Mouse (Mus musculus) ovary, postnatal 36 days (tissue): ENCODE results near the gene Qrich2.
"Not testable (repeated sequence)": the region's sequence is repeated elsewhere in the genome, so short reads cannot be mapped to it uniquely, and the experiment has no call there.

Experiments used
- DNase-seq: peaks from one replicate; pipeline ENCODE4 v3.0.0; 2022; ENCODE audit warnings: low spot score, mixed read lengths

Gene Qrich2

DNA sequence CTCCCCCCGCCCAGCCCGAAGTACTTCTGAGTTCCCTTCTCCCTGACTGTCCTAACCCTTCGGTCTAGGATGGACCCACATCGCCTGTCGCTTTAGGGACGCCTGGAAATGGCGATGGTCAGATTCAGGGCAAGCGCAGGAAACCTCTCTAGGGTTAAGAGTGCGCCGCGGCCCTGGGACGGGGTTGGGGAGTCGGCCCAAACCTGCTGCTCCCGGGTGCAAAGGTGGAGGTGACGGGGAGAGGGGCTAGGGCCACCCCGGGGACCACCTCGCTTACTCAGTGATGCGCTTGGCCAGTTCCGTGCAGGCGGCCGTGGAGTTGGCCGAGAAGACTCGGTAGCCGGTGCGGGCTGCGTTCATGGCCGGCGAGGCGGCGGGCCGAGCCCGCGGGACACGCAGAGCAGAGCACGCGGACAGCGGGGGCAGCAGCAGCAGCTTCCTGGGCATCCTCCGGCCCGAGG lies 23.8 kb upstream of the Qrich2 start:
- no peak for DNase-seq

DNA sequence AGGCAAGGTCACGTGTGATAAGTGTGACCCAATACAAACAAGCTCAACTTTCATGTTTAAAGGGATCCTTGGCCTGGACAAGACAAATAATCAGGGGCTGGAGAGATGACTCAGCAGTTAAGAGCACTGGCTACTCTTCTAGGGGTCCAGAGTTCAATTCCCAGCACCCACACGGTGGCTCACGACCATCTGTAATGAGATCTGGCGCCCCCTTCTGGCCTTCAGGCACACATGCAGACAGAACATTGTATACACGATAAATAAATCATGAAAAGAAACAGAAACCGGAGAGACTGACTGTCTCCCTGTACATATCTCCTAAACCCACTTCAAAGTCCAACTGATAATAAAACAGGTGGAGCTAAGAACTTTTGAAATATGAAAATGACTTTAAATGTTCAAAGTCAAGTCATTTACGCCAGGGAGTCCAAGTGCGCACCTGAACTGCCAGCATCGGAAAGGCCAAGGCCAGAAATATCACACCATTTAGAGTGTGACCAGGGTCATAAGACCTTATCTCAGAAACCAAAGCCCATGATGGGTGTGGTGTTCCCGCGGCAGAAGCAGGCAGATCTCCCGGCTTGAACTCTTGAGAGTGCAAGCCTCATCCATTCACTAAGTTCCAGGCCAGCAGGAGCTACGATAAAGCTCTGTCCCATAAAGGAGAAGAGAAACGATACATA lies 22.8 kb upstream of the Qrich2 start:
- DNase-seq, result no peak

DNA sequence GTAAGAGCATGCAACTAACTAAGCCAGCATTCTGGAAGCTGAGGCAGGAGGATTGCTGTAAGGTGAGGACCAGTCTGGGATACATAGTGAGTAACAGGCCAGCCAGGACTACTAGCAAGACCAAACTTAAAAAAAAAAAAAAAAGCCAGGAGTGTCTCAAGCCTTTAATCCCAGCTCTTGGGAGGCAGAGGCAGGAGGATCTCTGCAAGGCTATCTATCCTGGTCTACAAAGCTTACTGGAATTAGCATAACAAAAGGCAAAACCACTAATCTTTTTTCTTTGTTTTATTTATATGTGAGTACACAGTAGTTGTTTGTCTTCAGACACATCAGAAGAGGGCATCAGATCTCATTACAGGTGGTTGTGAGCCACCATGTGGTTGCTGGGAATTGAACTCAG lies 22.2 kb upstream of the Qrich2 start:
- DNase-seq, result no peak

DNA sequence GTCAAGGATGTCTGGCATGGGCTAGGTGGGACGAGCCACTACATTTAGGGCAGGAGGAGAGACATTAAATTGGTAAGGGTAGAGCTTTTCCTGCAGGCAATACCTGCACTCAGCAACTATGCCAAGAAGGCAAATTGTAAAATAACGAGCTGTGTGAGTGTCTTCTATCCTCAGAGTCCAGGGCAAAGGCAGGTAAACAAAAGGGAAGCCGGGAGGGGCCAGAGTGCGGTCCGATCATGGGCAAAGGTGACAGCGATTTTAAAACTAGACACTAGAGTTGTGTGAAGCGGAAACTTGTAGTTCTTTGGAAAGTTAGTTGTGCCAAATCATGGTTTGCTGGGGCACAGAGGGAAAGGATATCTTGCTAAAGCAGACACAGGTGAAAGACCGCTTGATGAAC lies 18.2 kb upstream of the Qrich2 start:
- no peak for DNase-seq

DNA sequence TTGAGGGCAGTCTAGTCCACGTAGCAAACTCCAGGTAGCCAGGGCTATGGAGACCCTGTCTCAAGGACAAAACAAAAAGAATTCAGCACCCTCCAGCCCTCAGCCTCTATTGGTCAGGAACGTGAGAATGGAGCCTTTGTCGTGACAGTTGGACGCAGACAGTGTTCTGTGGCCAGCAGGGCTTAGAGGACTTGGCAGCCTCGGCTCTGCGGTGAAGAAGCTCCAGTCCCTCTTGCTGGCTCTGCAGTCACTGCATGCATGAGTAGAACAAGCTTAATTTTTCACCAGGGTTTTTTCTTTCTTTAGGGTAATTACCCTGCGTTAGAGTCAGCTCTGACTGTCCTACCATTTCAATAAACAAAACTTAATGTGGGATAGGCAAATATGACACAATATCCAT lies 15.7 kb upstream of the Qrich2 start:
- DNase-seq, result no peak

DNA sequence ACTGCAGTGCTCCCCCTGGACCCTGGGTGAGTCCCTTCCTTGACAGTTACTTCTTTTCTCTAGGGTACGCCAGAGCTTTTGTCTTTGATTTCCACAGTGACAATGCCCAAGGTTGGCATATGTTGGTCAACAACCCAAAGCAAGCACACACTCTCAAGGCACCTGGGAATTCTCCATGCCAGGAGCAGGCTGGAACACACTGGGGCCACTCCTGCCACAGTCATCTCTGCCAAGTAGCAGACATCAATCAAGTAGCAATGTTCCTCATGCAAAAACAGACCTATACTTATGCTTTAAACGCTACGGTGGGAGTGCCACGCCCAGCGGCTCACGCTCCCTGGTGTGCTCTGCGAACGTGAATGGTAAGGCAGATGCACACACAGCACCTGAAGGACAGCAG lies 14.9 kb upstream of the Qrich2 start:
- no peak for DNase-seq

DNA sequence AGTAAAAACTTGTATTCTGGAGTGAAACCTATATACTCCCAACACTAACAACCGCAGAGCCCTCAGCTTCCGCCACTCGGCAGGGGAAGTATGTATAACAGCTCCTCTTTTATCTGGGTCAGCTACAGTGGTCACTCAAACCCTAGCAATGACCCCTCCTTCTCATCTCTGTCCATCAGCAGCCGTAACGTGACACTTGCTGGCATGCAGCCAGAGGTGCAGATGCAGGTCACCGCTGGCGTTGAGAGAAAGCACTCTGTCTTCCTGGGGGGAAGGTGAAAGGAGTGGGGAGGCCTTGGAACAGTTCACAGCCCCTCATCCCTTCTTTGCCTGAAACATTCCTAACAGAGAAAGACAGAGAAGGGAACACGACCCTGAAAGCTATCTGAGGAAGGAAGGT lies 13.8 kb upstream of the Qrich2 start:
- DNase-seq, result no peak

DNA sequence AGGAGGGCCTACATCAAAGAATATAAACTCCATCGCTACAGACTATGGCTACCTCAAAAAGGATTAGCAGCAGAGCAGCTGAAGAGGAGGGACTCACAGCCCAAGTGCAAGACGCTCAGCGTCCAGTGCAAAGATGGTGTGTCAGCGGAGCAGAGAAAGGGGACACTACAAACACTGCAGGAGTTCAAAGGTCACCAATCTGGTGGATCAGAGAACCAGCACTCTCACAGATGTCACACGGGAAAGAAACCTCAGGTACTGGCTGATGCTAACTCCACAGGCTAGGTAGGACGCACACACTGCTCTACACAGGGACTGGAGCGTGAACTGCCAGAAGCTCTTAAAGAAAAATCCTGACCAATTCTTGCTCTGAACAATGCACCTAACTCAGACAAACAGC lies 12.9 kb upstream of the Qrich2 start:
- no peak for DNase-seq

DNA sequence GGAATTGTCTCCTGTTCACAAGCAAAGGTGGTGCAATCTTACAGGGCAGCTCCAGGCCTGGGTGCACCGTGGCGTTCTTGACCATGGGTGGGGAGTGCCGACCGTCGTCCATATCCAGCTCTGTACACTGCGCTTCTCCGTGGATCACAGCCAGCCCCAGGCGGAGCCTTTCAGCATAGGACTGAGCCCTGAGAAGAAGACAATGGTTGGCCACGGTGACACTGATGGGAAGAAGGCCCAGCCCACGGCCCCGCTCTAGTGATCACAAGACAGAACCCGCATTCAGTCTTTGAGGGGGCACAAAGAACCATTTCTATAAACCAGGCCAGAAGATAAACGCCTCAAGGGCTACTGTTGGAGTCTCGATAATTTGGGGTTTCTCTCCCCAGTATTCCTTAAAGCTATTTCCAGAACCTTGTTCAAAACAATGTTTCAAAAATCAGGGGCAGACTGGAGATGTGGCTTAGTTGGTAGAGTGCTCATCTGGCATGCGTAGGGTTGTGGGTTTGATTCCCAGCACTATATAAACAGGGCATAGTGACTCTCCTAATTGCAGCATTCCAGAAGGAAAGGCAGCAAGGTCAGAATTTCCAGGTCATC lies 11.2 kb upstream of the Qrich2 start:
- no peak for DNase-seq

DNA sequence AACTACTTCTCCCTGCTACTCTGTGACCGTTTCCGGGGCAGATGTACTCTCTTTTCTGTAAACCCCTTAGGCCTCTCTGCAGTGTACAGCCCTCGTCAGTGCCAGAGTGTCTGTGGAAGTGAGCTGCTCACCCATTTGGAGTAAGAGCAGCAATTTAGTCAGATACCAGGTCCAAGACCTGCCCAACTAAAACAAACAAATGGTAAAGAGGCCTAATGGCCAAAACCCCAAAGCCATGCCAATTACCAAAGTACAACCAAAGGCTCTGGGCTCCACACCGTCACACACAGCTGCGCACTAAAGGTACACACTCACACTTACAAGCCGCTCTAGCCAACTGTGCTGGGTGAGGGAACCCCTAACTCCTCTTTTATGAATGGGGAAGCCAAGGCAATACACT lies 10.7 kb upstream of the Qrich2 start:
- DNase-seq, result no peak

DNA sequence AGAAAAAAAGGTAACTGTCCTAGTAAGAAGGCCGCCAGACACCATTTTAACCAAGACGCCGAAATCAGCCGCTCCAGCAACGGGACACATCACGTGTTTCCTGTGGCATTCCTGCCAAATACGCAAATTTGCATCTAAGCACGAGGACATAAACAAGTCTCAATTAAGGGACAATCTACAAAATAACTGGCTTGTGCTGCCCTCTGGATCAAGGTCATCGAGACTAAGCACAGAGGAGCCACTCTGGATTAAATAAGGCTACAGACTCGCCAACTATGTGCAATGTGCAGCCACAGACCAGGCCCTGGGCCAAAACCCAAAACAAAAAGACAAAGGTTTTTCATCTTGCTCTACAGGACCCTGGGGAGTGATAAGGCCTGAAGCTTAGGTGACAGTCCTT lies 10.0 kb upstream of the Qrich2 start:
- no peak for DNase-seq

DNA sequence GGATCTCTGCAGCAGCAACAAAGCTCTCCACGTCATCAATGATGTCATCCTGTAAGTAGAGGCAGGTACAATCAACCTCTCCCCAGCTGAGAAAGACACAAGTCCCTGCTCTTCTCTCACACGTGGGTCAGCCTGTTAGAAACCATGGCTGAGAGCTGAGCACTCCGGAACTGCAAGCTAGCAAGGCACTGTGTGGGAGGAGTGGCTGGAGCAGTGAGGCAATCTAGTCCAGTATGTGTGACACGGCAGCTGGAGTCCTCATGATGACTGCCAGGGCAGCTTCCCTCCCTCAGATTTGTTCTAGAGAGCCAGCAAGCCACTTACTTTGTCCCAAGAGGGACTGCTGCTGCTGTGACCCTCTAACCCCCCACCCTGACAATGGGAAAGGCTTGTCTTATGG lies 6.2 kb upstream of the Qrich2 start:
- DNase-seq, result no peak

DNA sequence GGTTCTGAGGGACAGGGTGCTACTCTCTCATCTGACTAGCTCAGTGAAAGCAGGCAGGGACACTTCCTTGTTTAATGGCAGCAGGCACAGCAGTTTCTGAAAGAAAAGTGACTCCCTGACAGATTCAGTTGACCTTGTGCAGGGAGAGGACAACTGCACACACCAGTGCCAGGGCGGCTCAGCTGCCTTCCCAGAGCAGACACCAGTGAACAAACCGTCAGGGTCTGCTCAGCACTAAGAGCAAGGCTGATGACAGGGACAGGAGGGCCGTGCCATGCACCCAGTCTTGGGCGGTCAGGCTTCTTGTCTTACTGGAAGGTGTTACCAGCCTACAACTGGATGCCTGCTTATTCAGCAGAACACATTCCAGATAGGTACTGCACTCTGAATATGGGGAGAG lies 4.9 kb upstream of the Qrich2 start:
- no peak for DNase-seq

DNA sequence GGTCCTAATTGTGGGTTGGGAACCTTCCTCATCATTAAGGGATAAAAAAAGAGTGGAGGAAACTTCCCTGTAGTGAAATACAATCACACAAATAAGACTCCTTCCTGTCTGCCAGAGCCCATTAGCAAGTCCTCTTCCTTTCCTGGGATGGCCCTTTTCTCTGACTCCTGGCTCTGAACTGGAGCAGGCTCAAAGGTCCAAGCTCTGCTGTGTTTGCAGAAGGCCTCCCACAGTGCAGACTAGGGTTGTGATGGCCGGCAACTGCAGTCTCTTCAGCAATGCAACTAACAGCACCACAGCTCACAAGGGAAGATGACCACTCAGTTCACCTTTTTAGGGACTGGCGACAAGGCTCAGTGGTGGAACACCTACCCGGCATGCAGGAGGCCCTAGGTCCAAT lies 4.2 kb upstream of the Qrich2 start:
- DNase-seq, result no peak

DNA sequence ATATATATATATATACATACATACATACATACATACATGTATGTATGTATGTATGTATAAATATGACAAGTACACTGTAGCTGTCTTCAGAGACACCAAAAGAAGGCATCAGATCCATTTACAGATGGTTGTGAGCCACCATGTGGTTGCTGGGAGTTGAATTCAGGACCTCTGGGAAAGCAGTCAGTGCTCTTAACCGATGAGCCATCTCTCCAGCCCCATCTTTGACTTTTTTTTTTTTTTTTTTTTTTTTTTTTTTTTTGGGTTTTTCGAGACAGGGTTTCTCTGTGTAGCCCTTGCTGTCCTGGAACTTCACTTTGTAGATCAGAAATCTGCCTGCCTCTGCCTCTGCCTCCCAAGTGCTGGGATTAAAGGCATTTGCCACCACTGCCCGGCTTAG lies 2.3 kb upstream of the Qrich2 start:
- not testable (repeated sequence) for DNase-seq

DNA sequence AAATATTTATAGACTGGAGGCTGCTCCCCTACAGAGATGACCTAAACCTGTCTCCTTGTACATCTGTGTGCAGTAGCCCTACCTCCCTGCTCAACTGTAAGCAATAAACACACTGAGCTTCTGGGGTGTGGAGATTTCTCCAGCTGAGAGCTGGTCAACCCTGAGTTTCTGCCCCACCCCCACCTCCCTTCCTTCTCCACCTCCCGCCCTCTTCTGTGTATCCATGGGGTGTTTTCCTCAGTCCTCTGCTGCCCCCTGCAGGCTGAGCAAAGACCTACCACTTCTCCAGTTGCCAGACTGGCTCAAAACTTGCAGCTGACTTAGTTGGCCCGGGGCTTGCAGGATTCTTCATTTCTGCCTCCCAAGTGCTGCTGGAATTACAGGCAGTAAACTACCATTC lies 2.2 kb downstream of the Qrich2 start:
- DNase-seq, result peak; percentile 87

DNA sequence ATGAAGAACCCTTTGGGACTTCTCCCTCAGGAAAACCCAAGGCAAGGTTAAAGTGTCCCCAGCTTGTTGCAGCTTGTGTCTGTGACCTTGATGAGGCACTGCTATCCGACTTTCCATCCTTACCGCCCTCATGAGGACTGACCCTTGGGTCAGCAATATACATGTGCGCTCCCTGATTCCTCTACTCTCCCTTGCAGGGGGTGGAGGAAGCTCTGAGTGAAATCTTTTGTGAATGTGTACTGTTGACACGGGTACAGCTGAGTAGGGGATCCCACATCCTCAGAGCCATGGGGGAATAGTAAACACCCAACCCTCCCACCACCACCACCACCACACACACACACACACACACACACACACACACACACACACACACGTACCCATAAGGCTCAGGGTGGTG lies 2.7 kb downstream of the Qrich2 start:
- DNase-seq, result no peak

DNA sequence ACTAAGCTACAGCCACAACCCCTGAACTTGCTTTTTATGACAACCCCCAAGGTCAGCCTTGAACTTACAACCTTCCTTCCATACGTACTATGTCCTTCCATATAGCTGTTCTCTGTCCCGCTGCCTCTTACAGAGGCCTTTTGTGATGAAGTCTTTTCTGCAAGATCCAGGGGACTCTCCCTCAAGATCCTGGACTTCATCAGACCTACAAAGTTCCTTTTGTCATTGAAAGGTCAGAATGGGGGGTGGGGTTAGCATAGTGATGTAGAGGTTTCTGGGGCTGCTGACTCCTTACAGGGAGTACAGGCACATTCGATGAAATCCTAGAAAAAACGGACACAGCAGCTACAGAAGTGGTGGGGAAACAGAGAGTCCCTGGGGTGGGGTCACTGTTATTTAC lies 6.3 kb downstream of the Qrich2 start:
- no peak for DNase-seq

DNA sequence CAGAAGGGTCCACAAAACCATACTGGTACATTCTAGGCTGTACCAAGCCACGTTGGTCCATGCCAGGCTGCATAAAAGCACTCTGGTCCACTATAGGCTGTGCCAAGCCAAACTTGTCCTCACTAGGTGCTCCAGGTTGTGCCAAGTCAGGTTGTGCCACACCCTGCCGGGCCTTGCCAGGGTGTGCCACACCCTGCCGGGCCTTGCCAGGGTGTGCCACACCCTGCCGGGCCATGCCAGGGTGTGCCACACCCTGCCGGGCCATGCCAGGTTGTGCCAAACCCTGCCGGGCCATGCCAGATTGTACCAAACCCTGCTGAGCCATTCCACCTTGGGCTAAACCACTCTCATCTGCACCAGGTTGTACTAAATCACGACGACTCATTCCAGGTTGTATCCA lies 9.8 kb downstream of the Qrich2 start:
- no peak for DNase-seq

DNA sequence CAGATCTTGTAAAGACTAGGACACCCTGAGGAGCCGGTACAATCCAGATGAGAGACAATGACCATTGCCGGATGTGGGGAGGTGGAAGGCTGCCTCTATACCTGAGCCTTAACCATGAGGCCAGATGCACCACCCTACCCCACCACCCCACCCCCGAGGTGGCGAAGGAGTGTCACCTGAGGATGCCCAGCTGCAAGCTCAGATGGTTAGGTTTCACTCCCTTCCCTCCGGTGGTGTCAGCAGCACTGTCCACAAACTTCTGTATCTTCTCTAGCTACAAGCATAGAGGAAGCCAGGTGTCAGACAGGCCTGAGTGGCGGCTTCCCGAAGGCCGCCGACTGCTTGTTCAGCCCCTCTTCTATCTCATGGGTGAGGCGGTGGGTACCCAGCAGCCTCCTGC lies 12.2 kb downstream of the Qrich2 start:
- no peak for DNase-seq

DNA sequence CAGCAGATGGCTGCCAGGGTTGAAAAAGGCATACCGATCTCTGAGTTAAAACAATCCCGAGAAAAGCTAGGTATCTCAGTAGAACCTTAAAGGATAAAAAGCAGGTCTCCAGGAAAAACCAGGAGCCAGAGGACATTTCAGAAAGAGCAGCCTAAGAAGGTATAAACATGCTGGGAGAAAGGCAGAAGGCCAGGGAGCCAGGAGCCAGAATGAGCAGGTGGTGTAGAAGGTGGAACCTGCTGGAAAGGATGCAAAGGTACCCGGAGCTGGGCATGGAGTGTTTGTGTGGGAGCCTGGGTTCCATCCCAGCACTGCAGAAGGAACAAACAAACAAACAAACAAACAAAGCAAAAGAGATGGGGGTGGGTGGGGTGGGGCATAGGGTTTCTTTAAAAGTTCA lies 16.7 kb downstream of the Qrich2 start:
- DNase-seq, result no peak

DNA sequence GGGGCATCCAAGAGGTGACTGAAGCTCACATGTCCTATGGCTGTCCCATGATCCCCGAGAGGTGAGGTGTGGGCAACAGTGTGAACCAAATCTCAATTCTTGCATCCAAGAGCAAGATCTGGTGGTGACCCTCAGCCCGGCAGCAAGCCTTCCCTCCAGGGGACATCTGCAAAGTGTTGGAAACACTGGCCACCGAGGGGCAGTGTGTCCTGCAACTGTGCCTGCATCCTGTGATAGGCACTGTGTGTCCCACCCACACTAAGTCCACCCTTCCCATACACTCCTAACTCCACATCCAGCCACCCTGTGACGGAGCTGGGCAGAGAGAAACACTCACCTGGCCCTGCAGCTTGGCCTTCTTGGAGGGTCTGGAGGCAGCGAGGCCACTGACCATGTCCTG lies 18.2 kb downstream of the Qrich2 start:
- no peak for DNase-seq

DNA sequence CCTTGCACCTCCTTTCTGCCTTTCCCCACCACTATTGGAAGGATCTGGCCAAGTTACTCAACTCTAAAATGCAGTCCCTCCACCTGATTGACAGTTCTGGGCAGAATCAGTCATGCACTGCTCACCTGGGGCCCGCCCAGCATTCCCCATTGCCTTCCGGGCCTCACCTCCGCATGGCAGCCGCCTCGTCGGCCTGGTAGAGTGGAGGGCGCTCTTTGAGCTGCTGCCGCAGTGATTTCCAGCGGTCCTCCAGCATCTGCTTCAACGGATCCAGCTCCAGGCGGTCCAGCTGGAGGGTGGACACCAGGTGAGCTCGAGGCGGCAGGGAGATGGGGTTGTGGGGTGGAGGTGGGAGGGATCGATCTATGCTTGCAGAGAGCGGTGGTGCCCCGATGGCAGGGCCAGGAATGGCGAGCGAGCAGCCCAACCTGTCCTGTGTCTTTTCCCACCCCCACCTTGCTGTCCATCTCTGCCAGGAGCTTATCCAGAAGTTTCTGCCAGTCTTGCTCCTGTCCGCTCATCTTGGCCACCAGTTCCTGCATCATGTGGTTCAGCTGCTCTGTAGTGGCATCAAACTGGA lies 19.6 kb downstream of the Qrich2 start:
- DNase-seq, result no peak
